Mouse (Mus musculus): Measurements from ENCODE around the gene Kansl1. TPM values are rescaled to one million over a fixed set of nuclear protein-coding genes. Genes with fewer than 3 reads are reported as not detected.

The Kansl1 gene
- 118 TPM for polyA plus RNA-seq (2017; shearing (Covaris generic))

GRCm38 (mm10) chr11:104468751-104469268, at the start of gene Kansl1:
Gene Kansl1, minus strand, starts transcription at chr11:104468861.

Other genes starting within 250 kb of the Kansl1 start
- gene Mapt, start 237.5 kb downstream of the Kansl1 start, polyA plus RNA-seq (2017; shearing (Covaris generic)) = 0.30 TPM
- gene Cdc27, start 81.8 kb upstream of the Kansl1 start, polyA plus RNA-seq (2017; shearing (Covaris generic)) = 47.5 TPM
- gene Myl4, start 81.8 kb upstream of the Kansl1 start, polyA plus RNA-seq (2017; shearing (Covaris generic)) = 3.2 TPM
- gene Itgb3, start 139.1 kb upstream of the Kansl1 start, polyA plus RNA-seq (2017; shearing (Covaris generic)) = 58.3 TPM
- gene Gm11639, start 216.8 kb upstream of the Kansl1 start, polyA plus RNA-seq (2017; shearing (Covaris generic)) = 0.21 TPM